Mouse (Mus musculus): ENCODE results near the gene Ankrd11. TPM values are rescaled to one million over a fixed set of nuclear protein-coding genes. Genes with fewer than 3 reads are reported as not detected.

Gene Ankrd11
- polyA plus RNA-seq, 1 experiment from 2014 or later, result 58.2 TPM

DNA sequence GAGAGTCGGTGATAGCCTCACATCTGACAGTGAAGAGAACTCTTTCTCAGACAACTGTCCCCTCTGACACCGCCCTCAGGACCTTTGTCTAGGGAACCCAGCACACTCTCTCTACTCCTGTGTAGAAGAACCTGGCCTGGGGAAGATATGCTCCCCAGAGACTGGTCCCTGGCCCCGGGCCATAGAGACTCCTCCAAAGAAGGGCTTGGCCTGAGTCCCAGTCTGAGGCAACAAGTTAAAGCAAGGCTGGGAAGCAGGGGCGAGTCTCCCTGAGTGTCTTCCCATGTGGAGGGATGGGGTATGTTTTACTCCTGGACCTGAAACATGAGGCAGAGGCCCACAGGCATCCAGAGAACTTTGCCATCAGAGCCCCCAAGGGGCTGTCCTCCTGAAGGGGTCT is 196.4 kb downstream of the Ankrd11 start:
- H3K27ac ChIP-seq (replicated peaks), result no peak overlapping the region
- no peak overlapping the region for H3K9ac ChIP-seq
- no peaks in the 10 kb centered on the region for H3K36me3 ChIP-seq
- H3K9me3 ChIP-seq, result no peaks in the 10 kb centered on the region
- H3K4me2 ChIP-seq, result no peak overlapping the region
- 77% methylated on average over 4 of the region's 4 CpGs for whole genome bisulfite sequencing
- no peak overlapping the region for H3K4me3 ChIP-seq
- ATAC-seq (ENCODE audit: low read depth), result no peak
- peaks cover 4% of the 10 kb centered on the region; the same call in 1 of the 2 replicates for H3K4me1 ChIP-seq (replicated peaks)
- no peaks in the 10 kb centered on the region for H3K27me3 ChIP-seq

DNA sequence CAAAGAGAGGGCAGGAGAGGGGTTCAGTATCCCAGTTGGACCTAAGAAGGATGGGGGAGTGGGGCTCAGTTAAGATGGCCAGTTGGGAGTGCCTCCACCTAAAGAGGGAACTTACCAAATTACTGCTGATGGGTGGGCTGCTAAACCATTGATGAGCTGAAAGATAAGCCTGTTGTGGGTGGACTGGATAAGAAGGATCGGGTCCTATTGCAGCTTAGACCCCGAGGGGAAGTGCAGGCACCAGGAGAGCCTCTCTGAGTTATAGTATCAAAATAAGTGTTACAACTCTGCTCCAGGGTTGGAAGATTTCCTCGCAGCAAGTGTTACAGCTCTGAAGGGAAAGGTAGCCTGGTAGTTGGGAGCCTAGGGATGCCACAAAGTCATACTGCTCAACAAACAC is 197.9 kb downstream of the Ankrd11 start:
- no peak for ATAC-seq (ENCODE audit: low read depth)
- H3K27me3 ChIP-seq, result no peaks in the 10 kb centered on the region
- H3K4me2 ChIP-seq, result no peak overlapping the region
- 79% methylated on average over 3 of the region's 3 CpGs for WGBS
- no peak overlapping the region for H3K4me3 ChIP-seq
- no peak overlapping the region for H3K27ac ChIP-seq (replicated peaks)
- peaks cover 4% of the 10 kb centered on the region; the same call in 1 of the 2 replicates for H3K4me1 ChIP-seq (replicated peaks)
- no peak overlapping the region for H3K9ac ChIP-seq
- H3K36me3 ChIP-seq, result no peaks in the 10 kb centered on the region
- H3K9me3 ChIP-seq, result no peaks in the 10 kb centered on the region

DNA sequence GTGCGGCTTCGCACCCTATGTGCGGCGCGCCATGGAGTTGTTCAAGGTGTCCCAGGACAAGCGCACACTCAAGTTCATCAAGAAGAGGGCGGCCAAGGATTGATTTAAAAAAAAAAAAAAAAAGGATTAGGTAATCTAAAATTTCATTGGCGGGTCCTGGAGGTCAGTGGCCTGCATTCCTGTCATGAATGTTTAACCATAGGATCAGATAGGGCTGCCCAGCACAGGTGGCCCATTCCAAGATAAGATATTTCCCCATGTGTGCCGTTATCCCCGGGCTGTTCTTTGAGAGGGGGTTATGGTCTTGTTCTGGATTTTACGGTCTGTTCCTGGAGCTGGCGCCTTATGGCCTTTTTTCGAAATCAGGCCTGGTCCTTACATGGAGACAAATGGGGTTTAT is 205.4 kb downstream of the Ankrd11 start:
- Histone ChIP-seq H3K4me1 (replicated peaks) (no peaks in the 10 kb centered on the region), H3K9ac (no peak overlapping the region), H3K4me3 (no peak overlapping the region), H3K9me3 (no peaks in the 10 kb centered on the region), H3K36me3 (no peaks in the 10 kb centered on the region), H3K4me2 (no peak overlapping the region), H3K27me3 (0 out of 2 replicates have a peak, but pooled peaks cover under 1% of the 10 kb centered on the region), H3K27ac (replicated peaks) (no peak overlapping the region)
- 92% methylated on average over 13 of the region's 13 CpGs for WGBS
- ATAC-seq (ENCODE audit: low read depth), result no peak

DNA sequence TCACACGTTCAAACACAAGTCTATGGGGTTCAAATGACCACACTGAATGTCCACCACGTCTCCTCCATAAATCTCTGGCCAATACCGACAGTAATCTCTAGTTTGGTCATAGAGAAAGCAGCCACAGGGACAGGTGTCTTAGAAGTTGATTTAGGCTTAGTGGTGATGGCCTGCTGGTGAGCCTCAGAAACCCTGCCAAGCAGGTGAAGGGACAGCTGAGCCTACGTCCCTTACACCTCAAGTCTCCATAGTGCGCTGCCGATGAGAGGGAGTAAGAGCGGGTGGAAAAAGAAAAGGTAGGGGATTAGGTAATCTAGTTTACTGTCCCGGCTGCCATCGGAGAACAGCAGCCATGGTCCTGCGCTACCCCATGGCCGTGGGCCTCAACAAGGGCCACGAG is 205.9 kb downstream of the Ankrd11 start:
- H3K27me3 ChIP-seq, result 0 out of 2 replicates have a peak, but pooled peaks cover 5% of the 10 kb centered on the region
- ATAC-seq (ENCODE audit: low read depth), result no peak
- H3K9ac ChIP-seq, result no peak overlapping the region
- H3K4me1 ChIP-seq (replicated peaks), result no peaks in the 10 kb centered on the region
- H3K36me3 ChIP-seq, result no peaks in the 10 kb centered on the region
- no peak overlapping the region for H3K4me3 ChIP-seq
- 88% methylated on average over 12 of the region's 12 CpGs for WGBS
- H3K9me3 ChIP-seq, result no peaks in the 10 kb centered on the region
- H3K4me2 ChIP-seq, result no peak overlapping the region
- H3K27ac ChIP-seq (replicated peaks), result no peak overlapping the region

DNA sequence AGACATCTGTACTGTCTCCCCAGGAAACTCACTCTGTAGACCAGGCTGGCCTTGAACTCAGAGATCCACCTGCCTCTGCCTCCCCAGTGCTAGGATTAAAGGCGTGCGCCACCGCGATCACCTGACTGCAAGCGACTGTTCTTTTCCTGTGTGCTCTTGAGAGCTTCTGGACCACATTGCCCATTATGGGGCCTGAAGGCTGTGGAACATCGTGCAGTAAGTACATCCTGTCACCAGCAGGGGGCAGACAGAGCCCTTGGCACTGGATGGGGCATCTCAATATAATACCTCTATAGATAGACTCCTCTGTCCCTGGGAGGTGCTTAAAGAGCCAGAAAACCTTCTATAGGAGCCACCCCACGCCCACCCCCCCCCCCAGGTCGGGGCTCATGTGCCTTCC is 207.1 kb downstream of the Ankrd11 start:
- Histone ChIP-seq H3K4me2 (no peak overlapping the region), H3K4me1 (replicated peaks) (no peaks in the 10 kb centered on the region; the same call in 1 of the 2 replicates), H3K36me3 (no peaks in the 10 kb centered on the region), H3K27me3 (0 out of 2 replicates have a peak, but pooled peaks cover 5% of the 10 kb centered on the region), H3K9me3 (no peaks in the 10 kb centered on the region), H3K9ac (no peak overlapping the region), H3K4me3 (no peak overlapping the region), H3K27ac (replicated peaks) (no peak overlapping the region)
- WGBS, result 30% methylated on average over 8 of the region's 8 CpGs
- no peak for ATAC-seq (ENCODE audit: low read depth)

DNA sequence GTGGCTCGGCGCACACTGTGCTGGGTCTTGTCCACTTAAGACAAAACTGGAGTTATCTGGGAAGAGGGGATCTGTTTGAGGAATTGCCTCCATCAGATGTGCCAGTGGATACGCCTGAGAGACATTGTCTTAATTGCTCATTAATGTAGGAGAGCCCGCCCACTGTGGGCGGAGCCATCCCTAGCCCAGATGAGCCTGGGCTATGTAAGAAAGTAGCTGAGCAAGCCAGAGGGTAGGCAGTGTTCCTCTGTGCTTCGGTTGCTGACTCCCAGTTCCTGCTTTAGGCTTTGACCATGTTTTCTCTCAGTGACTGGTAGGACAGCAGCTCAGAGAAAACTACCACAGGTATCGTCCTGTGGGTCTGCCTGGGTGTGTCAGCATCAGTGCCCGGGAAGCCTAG is 207.7 kb downstream of the Ankrd11 start:
- H3K4me1 ChIP-seq (replicated peaks), result no peaks in the 10 kb centered on the region; the same call in 1 of the 2 replicates
- no peaks in the 10 kb centered on the region for H3K36me3 ChIP-seq
- H3K27me3 ChIP-seq, result 0 out of 2 replicates have a peak, but pooled peaks cover 5% of the 10 kb centered on the region
- WGBS, result 84% methylated on average over 8 of the region's 8 CpGs
- H3K27ac ChIP-seq (replicated peaks), result no peak overlapping the region
- no peak overlapping the region for H3K4me2 ChIP-seq
- H3K4me3 ChIP-seq, result no peak overlapping the region
- H3K9me3 ChIP-seq, result no peaks in the 10 kb centered on the region
- H3K9ac ChIP-seq, result no peak overlapping the region
- no peak for ATAC-seq (ENCODE audit: low read depth)

Other genes with a start within 250 kb of the Ankrd11 start
- gene Cdh15, start 194.3 kb downstream of the Ankrd11 start, polyA plus RNA-seq (2015; fragmentation: Nextera tagmentation; extraction: Ambion mirVana), result 2.7 and 3.5 TPM in 2 replicates
- 48.7 and 50.1 TPM in 2 replicates for gene Spg7, start 20.7 kb upstream of the Ankrd11 start, polyA plus RNA-seq (2015; fragmentation: Nextera tagmentation; extraction: Ambion mirVana)
- 629 and 772 TPM in 2 replicates for gene Rpl13, start 60.1 kb upstream of the Ankrd11 start, polyA plus RNA-seq (2015; fragmentation: Nextera tagmentation; extraction: Ambion mirVana)
- 0.68 and 1.1 TPM in 2 replicates for gene Cpne7, start 75.1 kb upstream of the Ankrd11 start, polyA plus RNA-seq (2015; fragmentation: Nextera tagmentation; extraction: Ambion mirVana)
- 1.2 and 2.4 TPM in 2 replicates for gene Sult5a1, start 116.0 kb upstream of the Ankrd11 start, polyA plus RNA-seq (2015; fragmentation: Nextera tagmentation; extraction: Ambion mirVana)
- 0.08 and 0.19 TPM in 2 replicates for gene Dpep1, start 144.0 kb upstream of the Ankrd11 start, polyA plus RNA-seq (2015; fragmentation: Nextera tagmentation; extraction: Ambion mirVana)
- gene Chmp1a, start 170.5 kb upstream of the Ankrd11 start, polyA plus RNA-seq (2015; fragmentation: Nextera tagmentation; extraction: Ambion mirVana), result 164 and 175 TPM in 2 replicates
- gene Spata33, start 170.6 kb upstream of the Ankrd11 start, polyA plus RNA-seq (2015; fragmentation: Nextera tagmentation; extraction: Ambion mirVana), result 7.6 and 7.7 TPM in 2 replicates
- 37.2 and 42.4 TPM in 2 replicates for gene Cdk10, start 182.6 kb upstream of the Ankrd11 start, polyA plus RNA-seq (2015; fragmentation: Nextera tagmentation; extraction: Ambion mirVana)
- 4.4 and 4.8 TPM in 2 replicates for gene Spata2l, start 194.0 kb upstream of the Ankrd11 start, polyA plus RNA-seq (2015; fragmentation: Nextera tagmentation; extraction: Ambion mirVana)
- gene Zfp276, start 211.9 kb upstream of the Ankrd11 start, polyA plus RNA-seq (2015; fragmentation: Nextera tagmentation; extraction: Ambion mirVana), result 22.1 and 24.1 TPM in 2 replicates
- gene Vps9d1, start 212.1 kb upstream of the Ankrd11 start, polyA plus RNA-seq (2015; fragmentation: Nextera tagmentation; extraction: Ambion mirVana), result 49.2 and 50.0 TPM in 2 replicates